Mouse (Mus musculus) c-Kit-positive CD71-positive TER-119-positive erythroid progenitor cells, embryonic 14.5 days (primary cell): ENCODE data around the gene Arrb1.
A peak's percentile ranks its signal among the peaks of the same experiment; 100 is the strongest.

Source experiments
- DNase-seq: peaks from one replicate; pipeline ENCODE4 v3.0.0-alpha.2; 2013; ENCODE audit warnings: low spot score

The Arrb1 gene

GRCm38 (mm10) chr7:99633966-99634665 lies 98.8 kb downstream of the Arrb1 start:
- no peak for DNase-seq

DNA sequence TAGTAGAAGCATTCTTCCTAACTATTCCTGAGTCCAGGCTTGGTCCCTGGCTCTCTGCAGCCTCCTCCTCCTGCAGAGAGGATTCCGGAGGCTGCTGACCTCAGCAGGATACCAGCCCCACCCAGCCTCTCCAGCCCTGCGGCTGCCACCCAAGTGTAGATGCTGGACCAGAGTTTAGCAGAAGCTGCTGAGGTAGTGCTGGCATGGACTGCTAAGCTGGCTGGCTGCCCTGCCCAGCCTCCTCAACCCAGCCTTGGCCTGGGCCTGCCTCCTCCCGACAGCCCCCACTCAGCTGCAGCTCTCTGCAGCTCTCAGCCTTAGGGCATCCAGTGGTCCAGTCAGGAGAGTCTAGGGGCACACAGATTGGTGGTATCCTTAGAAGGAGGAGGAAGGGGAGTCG lies 106.0 kb downstream of the Arrb1 start:
- no peak for DNase-seq

DNA sequence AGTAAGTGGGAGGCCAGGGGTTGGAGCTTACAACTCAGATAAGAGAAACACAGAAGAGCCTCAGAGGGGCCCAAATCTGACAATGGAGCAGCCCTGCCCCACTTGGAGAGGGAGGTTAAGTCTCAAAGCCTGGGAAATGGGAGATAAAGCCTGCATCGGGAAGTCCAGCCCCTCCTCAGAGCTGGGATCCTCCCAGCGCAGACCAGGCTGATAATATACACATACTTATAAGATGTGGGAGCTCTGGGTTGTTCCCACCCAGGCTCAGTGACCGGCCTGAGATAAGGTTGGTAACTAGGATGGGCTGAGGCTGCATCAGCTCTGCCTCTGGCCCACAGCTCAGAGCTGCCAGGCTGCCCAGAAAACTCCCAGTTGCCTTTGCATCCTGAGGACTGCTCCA lies 106.8 kb downstream of the Arrb1 start:
- peak; percentile 84 for DNase-seq

GRCm38 (mm10) chr7:99644701-99645100 lies 109.4 kb downstream of the Arrb1 start:
- DNase-seq: no peak

GRCm38 (mm10) chr7:99648623-99649022 lies 113.4 kb downstream of the Arrb1 start:
- no peak for DNase-seq

DNA sequence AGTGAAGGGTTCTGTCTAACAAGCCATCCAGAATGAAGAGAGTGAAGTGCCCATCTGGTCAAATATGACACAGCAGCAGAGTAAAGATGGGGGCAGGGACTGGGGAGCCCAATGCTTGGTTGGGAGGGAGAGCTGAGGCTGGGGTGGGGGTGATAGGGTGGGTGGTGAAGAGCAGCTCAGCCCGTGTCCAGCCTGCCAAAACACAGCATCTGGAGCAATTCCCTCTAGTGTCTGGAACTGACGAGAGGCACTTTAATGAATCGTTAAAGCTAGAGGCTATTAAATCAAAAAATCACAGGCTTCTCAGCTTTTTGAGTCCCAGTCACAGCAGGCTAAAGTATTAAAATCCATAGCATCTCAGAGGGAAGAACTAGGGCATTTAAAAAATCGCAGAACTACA lies 114.3 kb downstream of the Arrb1 start:
- DNase-seq: no peak

GRCm38 (mm10) chr7:99654244-99654643 lies 119.0 kb downstream of the Arrb1 start:
- DNase-seq: no peak
